In genomic region chr11:51032851-51033250, GRCm38 (mm10) we compare ENCODE assay signal across 9 mouse cellular contexts. TPM values are rescaled to one million over a fixed set of nuclear protein-coding genes. Genes with fewer than 3 reads are reported as not detected.
DNase-seq lines count a peak whose midpoint lies in the region; ATAC-seq and TF ChIP-seq lines count a peak whose summit lies in the region.
"Had no signal": no experiment of that assay in that cellular context is flagged by ENCODE, and none has a peak within 500 bp of the region (broad histone marks: within the 10 kb centered on the region; RNA-seq: fewer than 3 reads in every experiment).

No protein-coding gene starts in this region.

- DNase-seq in hindbrain, embryonic 10.5 days (ENCODE audit: low spot score) = peak; percentile 20
- DNase-seq in thymus, adult 2 months = peak; percentile 9
- no peak for DNase-seq in thymus, postnatal 36 days
- DNase-seq in embryo, embryonic 11.5 days (ENCODE audit: low read depth, low spot score) = peak; percentile 40
- DNase-seq in lung, postnatal 25 days (ENCODE audit: low spot score) = peak; percentile 16
- no peak for DNase-seq in gastrocnemius, adult 8-10 months (ENCODE audit: low spot score in 2 of 2)
- no peak for DNase-seq in frontal cortex, postnatal 10 days (ENCODE audit: low spot score in 2 of 2)

- no peak for TF ChIP-seq POLR2A in thymus, adult 2 months (IDR thresholded peaks at IDR 0.05; ENCODE audit: control insufficient read depth, extremely low read depth, insufficient read depth, low read length, poor library complexity)

- H3K4me3 ChIP-seq in hindbrain, embryonic 10.5 days = no peak overlapping the region
- H3K4me3 ChIP-seq in hindbrain, embryonic 16.5 days (ENCODE audit: low read length) = no peak overlapping the region
- no peak overlapping the region for H3K4me3 ChIP-seq in thymus, adult 2 months (ENCODE audit: control insufficient read depth, insufficient read depth, low read length)

- ATAC-seq in hindbrain, embryonic 16.5 days = no peak

- H3K27me3 ChIP-seq in hindbrain, embryonic 10.5 days (ENCODE audit: insufficient read depth, poor library complexity, severe bottlenecking) = no peaks in the 10 kb centered on the region
- H3K27me3 ChIP-seq in hindbrain, embryonic 16.5 days (replicated peaks; ENCODE audit: control insufficient read depth, insufficient read depth, low read length) = no peaks in the 10 kb centered on the region
- no peaks in the 10 kb centered on the region for H3K27me3 ChIP-seq in thymus, adult 2 months (ENCODE audit: control insufficient read depth, insufficient read depth, low read length)

- no peak for TF ChIP-seq CTCF in thymus, adult 2 months (IDR thresholded peaks at IDR 0.05; ENCODE audit: borderline replicate concordance, control insufficient read depth, extremely low read depth, insufficient read depth, low read length, poor library complexity)

- WGBS in hindbrain, embryonic 10.5 days = 17% methylated on average over 1 of the region's 1 CpGs
- WGBS in hindbrain, embryonic 16.5 days = 32% methylated on average over 1 of the region's 1 CpGs
- 33% methylated on average over 1 of the region's 1 CpGs for WGBS in thymus, adult 2 months

- H3K4me2 ChIP-seq in hindbrain, embryonic 16.5 days (ENCODE audit: low read length) = no peak overlapping the region

- H3K9ac ChIP-seq in hindbrain, embryonic 16.5 days (ENCODE audit: low read depth, low read length) = no peak overlapping the region

- H3K9me3 ChIP-seq in hindbrain, embryonic 10.5 days = peaks cover 2% of the 10 kb centered on the region; the same call in 1 of the 2 replicates
- no peaks in the 10 kb centered on the region for H3K9me3 ChIP-seq in hindbrain, embryonic 16.5 days (ENCODE audit: control insufficient read depth, low read length)

- H3K36me3 ChIP-seq in hindbrain, embryonic 10.5 days = no peaks in the 10 kb centered on the region
- H3K36me3 ChIP-seq in hindbrain, embryonic 16.5 days (ENCODE audit: control insufficient read depth, insufficient read depth, low read length) = no peaks in the 10 kb centered on the region
- no peaks in the 10 kb centered on the region for H3K36me3 ChIP-seq in thymus, adult 2 months (ENCODE audit: control insufficient read depth, insufficient read depth, low read length)

- no peaks in the 10 kb centered on the region for H3K4me1 ChIP-seq in hindbrain, embryonic 10.5 days (replicated peaks)
- no peaks in the 10 kb centered on the region for H3K4me1 ChIP-seq in hindbrain, embryonic 16.5 days (ENCODE audit: control insufficient read depth, insufficient read depth, low read depth, low read length)
- H3K4me1 ChIP-seq in thymus, adult 2 months (replicated peaks; ENCODE audit: control insufficient read depth, insufficient read depth, low read length) = no peaks in the 10 kb centered on the region

- H3K27ac ChIP-seq in hindbrain, embryonic 10.5 days = no peak overlapping the region
- H3K27ac ChIP-seq in hindbrain, embryonic 16.5 days (ENCODE audit: low read depth, low read length) = no peak overlapping the region
- H3K27ac ChIP-seq in thymus, adult 2 months (ENCODE audit: control insufficient read depth, insufficient read depth, low read length) = no peak overlapping the region

RNA-seq across cellular contexts. Expression of gene Olfr1375, which starts 15.1 kb away (rescaled TPM):
- not detected in 2 replicates for polyA plus RNA-seq in hindbrain, embryonic 10.5 days (2016; fragmentation: Nextera tagmentation; extraction: Ambion mirVana)
- polyA plus RNA-seq in hindbrain, embryonic 16.5 days (2015; fragmentation: Nextera tagmentation; extraction: Ambion mirVana) = not detected in 2 replicates
- polyA plus RNA-seq in thymus, adult 2 months (2012; rRNA removed) = not detected in 2 replicates
- not detected for total RNA-seq in gastrocnemius, adult 8-10 months (2022)
- total RNA-seq: layer of hippocampus, adult 8-10 months had no signal

RNA-seq across cellular contexts. Expression of gene Olfr54, which starts 18.8 kb away (rescaled TPM):
- not detected in 2 replicates for polyA plus RNA-seq in hindbrain, embryonic 10.5 days (2016; fragmentation: Nextera tagmentation; extraction: Ambion mirVana)
- not detected in 2 replicates for polyA plus RNA-seq in hindbrain, embryonic 16.5 days (2015; fragmentation: Nextera tagmentation; extraction: Ambion mirVana)
- not detected in 2 replicates for polyA plus RNA-seq in thymus, adult 2 months (2012; rRNA removed)
- total RNA-seq in gastrocnemius, adult 8-10 months (2022) = not detected
- total RNA-seq: layer of hippocampus, adult 8-10 months had no signal

RNA-seq across cellular contexts. Expression of gene Zfp354a, which starts 26.2 kb away (rescaled TPM):
- polyA plus RNA-seq in hindbrain, embryonic 10.5 days (2016; fragmentation: Nextera tagmentation; extraction: Ambion mirVana) = 6.8 and 9.8 TPM in 2 replicates
- 13.2 TPM in 2 replicates for polyA plus RNA-seq in hindbrain, embryonic 16.5 days (2015; fragmentation: Nextera tagmentation; extraction: Ambion mirVana)
- 0.15 and 0.32 TPM in 2 replicates for polyA plus RNA-seq in thymus, adult 2 months (2012; rRNA removed)
- total RNA-seq in gastrocnemius, adult 8-10 months (2022) = 1 to 10 TPM; 3.3 to 4.7 (median 3.5) TPM

RNA-seq across cellular contexts. Expression of gene Olfr51, which starts 29.5 kb away (rescaled TPM):
- polyA plus RNA-seq in hindbrain, embryonic 10.5 days (2016; fragmentation: Nextera tagmentation; extraction: Ambion mirVana) = not detected in 2 replicates
- polyA plus RNA-seq in hindbrain, embryonic 16.5 days (2015; fragmentation: Nextera tagmentation; extraction: Ambion mirVana) = not detected in 2 replicates
- polyA plus RNA-seq in thymus, adult 2 months (2012; rRNA removed) = not detected in 2 replicates
- total RNA-seq in gastrocnemius, adult 8-10 months (2022) = not detected
- total RNA-seq: layer of hippocampus, adult 8-10 months had no signal

RNA-seq across cellular contexts. Expression of gene Olfr1377, which starts 51.1 kb away (rescaled TPM):
- not detected in 2 replicates for polyA plus RNA-seq in hindbrain, embryonic 10.5 days (2016; fragmentation: Nextera tagmentation; extraction: Ambion mirVana)
- not detected in 2 replicates for polyA plus RNA-seq in hindbrain, embryonic 16.5 days (2015; fragmentation: Nextera tagmentation; extraction: Ambion mirVana)
- 0.09 TPM in 1 of 2 replicates, not detected in the other for polyA plus RNA-seq in thymus, adult 2 months (2012; rRNA removed)
- not detected for total RNA-seq in gastrocnemius, adult 8-10 months (2022)
- total RNA-seq: layer of hippocampus, adult 8-10 months had no signal

Comparison
In these comparisons a context has a peak if more than half of its experiments do, and no peak if none do; other contexts are left out.
1. DNase-seq: peak in hindbrain, embryonic 10.5 days (single experiment), thymus, adult 2 months (single experiment), embryo, embryonic 11.5 days (single experiment) and lung, postnatal 25 days (single experiment); none in thymus, postnatal 36 days (0 of 2), gastrocnemius, adult 8-10 months (0 of 2) and frontal cortex, postnatal 10 days (0 of 2).